Mouse (Mus musculus): Measurements from ENCODE around the gene Mfap2. TPM values are rescaled to one million over a fixed set of nuclear protein-coding genes. Genes with fewer than 3 reads are reported as not detected.

Mfap2 gene
- total and polyA plus RNA-seq, 2 experiments = 0.18 to 0.45 TPM

GRCm38 (mm10) chr4:141014856-141015255 is 4.6 kb downstream of the Mfap2 start:
- 89% methylated on average over 11 of the region's 11 CpGs for whole genome bisulfite sequencing
- no peak overlapping the region for H3K4me3 ChIP-seq (ENCODE audit: insufficient read depth, low read depth, low read length)
- TF ChIP-seq POLR2A (IDR thresholded peaks at IDR 0.05; ENCODE audit: extremely low read depth, insufficient read depth, low read length) (no peak), CTCF (IDR thresholded peaks at IDR 0.05; ENCODE audit: low read depth, low read length) (no peak)

GRCm38 (mm10) chr4:141015356-141015755 is 5.1 kb downstream of the Mfap2 start:
- Histone ChIP-seq H3K4me1 (ENCODE audit: control insufficient read depth, insufficient read depth, low read length) (no peaks in the 10 kb centered on the region), H3K9ac (ENCODE audit: low read depth, low read length) (no peak overlapping the region), H3K36me3 (ENCODE audit: control insufficient read depth, insufficient read depth, low read length) (no peaks in the 10 kb centered on the region), H3K79me2 (ENCODE audit: control insufficient read depth, insufficient read depth, low read length) (no peaks in the 10 kb centered on the region), H3K27me3 (ENCODE audit: control insufficient read depth, insufficient read depth, low read length) (0 out of 2 replicates have a peak, but pooled peaks cover 2% of the 10 kb centered on the region), H3K27ac (replicated peaks; ENCODE audit: insufficient read depth, low read depth, low read length) (no peak overlapping the region), H3K4me3 (ENCODE audit: insufficient read depth, low read depth, low read length) (no peak overlapping the region)
- WGBS = 78% methylated on average over 7 of the region's 7 CpGs
- no peak for TF ChIP-seq CTCF (IDR thresholded peaks at IDR 0.05; ENCODE audit: low read depth, low read length)
- no peak for TF ChIP-seq POLR2A (IDR thresholded peaks at IDR 0.05; ENCODE audit: extremely low read depth, insufficient read depth, low read length)
- DNase-seq (ENCODE audit: extremely low read depth, low read depth, low spot score) = no peak

More at GRCm38 (mm10) chr4:141014856-141015255, 4.6 kb downstream of the Mfap2 start:
- Histone ChIP-seq H3K27ac (replicated peaks; ENCODE audit: insufficient read depth, low read depth, low read length) (no peak overlapping the region), H3K36me3 (ENCODE audit: control insufficient read depth, insufficient read depth, low read length) (no peaks in the 10 kb centered on the region), H3K9ac (ENCODE audit: low read depth, low read length) (no peak overlapping the region), H3K79me2 (ENCODE audit: control insufficient read depth, insufficient read depth, low read length) (no peaks in the 10 kb centered on the region), H3K4me1 (ENCODE audit: control insufficient read depth, insufficient read depth, low read length) (no peaks in the 10 kb centered on the region), H3K27me3 (ENCODE audit: control insufficient read depth, insufficient read depth, low read length) (0 out of 2 replicates have a peak, but pooled peaks cover 2% of the 10 kb centered on the region)
- no peak for DNase-seq (ENCODE audit: extremely low read depth, low read depth, low spot score)

GRCm38 (mm10) chr4:141016311-141016710 is 6.1 kb downstream of the Mfap2 start:
- Histone ChIP-seq H3K4me1 (ENCODE audit: control insufficient read depth, insufficient read depth, low read length) (no peaks in the 10 kb centered on the region), H3K4me3 (ENCODE audit: insufficient read depth, low read depth, low read length) (no peak overlapping the region), H3K79me2 (ENCODE audit: control insufficient read depth, insufficient read depth, low read length) (no peaks in the 10 kb centered on the region), H3K27ac (replicated peaks; ENCODE audit: insufficient read depth, low read depth, low read length) (no peak overlapping the region), H3K36me3 (ENCODE audit: control insufficient read depth, insufficient read depth, low read length) (no peaks in the 10 kb centered on the region), H3K27me3 (ENCODE audit: control insufficient read depth, insufficient read depth, low read length) (no peaks in the 10 kb centered on the region), H3K9ac (ENCODE audit: low read depth, low read length) (no peak overlapping the region)
- DNase-seq (ENCODE audit: extremely low read depth, low read depth, low spot score) = peak; percentile 8
- WGBS = 65% methylated on average over 9 of the region's 9 CpGs
- TF ChIP-seq CTCF (IDR thresholded peaks at IDR 0.05; ENCODE audit: low read depth, low read length) = no peak
- no peak for TF ChIP-seq POLR2A (IDR thresholded peaks at IDR 0.05; ENCODE audit: extremely low read depth, insufficient read depth, low read length)

GRCm38 (mm10) chr4:141017657-141018436 is 7.6 kb downstream of the Mfap2 start:
- no peak overlapping the region for H3K9ac ChIP-seq (ENCODE audit: low read depth, low read length)
- no peak for DNase-seq (ENCODE audit: extremely low read depth, low read depth, low spot score)

GRCm38 (mm10) chr4:141020220-141020619 is 10.0 kb downstream of the Mfap2 start:
- no peak for TF ChIP-seq POLR2A (IDR thresholded peaks at IDR 0.05; ENCODE audit: extremely low read depth, insufficient read depth, low read length)
- TF ChIP-seq CTCF (IDR thresholded peaks at IDR 0.05; ENCODE audit: low read depth, low read length) = no peak
- Histone ChIP-seq H3K9ac (ENCODE audit: low read depth, low read length) (no peak overlapping the region), H3K4me3 (ENCODE audit: insufficient read depth, low read depth, low read length) (no peak overlapping the region), H3K4me1 (ENCODE audit: control insufficient read depth, insufficient read depth, low read length) (no peaks in the 10 kb centered on the region), H3K36me3 (ENCODE audit: control insufficient read depth, insufficient read depth, low read length) (no peaks in the 10 kb centered on the region), H3K79me2 (ENCODE audit: control insufficient read depth, insufficient read depth, low read length) (no peaks in the 10 kb centered on the region), H3K27me3 (ENCODE audit: control insufficient read depth, insufficient read depth, low read length) (no peaks in the 10 kb centered on the region), H3K27ac (replicated peaks; ENCODE audit: insufficient read depth, low read depth, low read length) (no peak overlapping the region)
- DNase-seq (ENCODE audit: extremely low read depth, low read depth, low spot score) = no peak
- WGBS = 98% methylated on average over 17 of the region's 17 CpGs

More at GRCm38 (mm10) chr4:141017657-141018436, 7.6 kb downstream of the Mfap2 start:
- WGBS = 91% methylated on average over 29 of the region's 29 CpGs
- Histone ChIP-seq H3K27me3 (ENCODE audit: control insufficient read depth, insufficient read depth, low read length) (no peaks in the 10 kb centered on the region), H3K36me3 (ENCODE audit: control insufficient read depth, insufficient read depth, low read length) (no peaks in the 10 kb centered on the region), H3K79me2 (ENCODE audit: control insufficient read depth, insufficient read depth, low read length) (no peaks in the 10 kb centered on the region), H3K4me3 (ENCODE audit: insufficient read depth, low read depth, low read length) (no peak overlapping the region), H3K4me1 (ENCODE audit: control insufficient read depth, insufficient read depth, low read length) (no peaks in the 10 kb centered on the region), H3K27ac (replicated peaks; ENCODE audit: insufficient read depth, low read depth, low read length) (no peak overlapping the region)
- no peak for TF ChIP-seq CTCF (IDR thresholded peaks at IDR 0.05; ENCODE audit: low read depth, low read length)
- TF ChIP-seq POLR2A (IDR thresholded peaks at IDR 0.05; ENCODE audit: extremely low read depth, insufficient read depth, low read length) = no peak

All from liver, adult 2 months (tissue).